Mouse (Mus musculus): ENCODE data around the gene Eif3d. TPM values are rescaled to one million over a fixed set of nuclear protein-coding genes. Genes with fewer than 3 reads are reported as not detected.

The Eif3d gene
- polyA plus RNA-seq, 1 experiment from 2014 or later = 249 TPM

DNA sequence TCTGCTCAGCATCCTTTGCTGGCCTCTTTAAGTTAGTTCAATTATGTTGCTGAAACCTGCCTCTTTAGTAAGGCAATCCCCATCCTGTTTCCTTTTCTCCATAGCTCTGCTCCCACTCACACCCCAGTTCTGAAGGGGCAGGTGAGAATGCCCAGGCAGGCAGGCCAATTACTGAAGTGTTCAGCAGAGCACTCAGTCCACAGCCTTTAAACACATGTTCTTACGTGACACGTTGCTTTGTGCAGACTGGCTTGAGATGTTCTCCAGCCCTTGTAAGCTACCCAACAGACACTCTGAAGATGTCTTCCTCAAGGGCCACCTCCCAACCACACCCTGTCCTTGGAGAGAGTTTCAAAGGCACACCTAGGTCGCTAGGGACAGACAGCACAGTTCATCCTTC lies 12.5 kb downstream of the Eif3d start:
- no peak overlapping the region for H3K4me3 ChIP-seq (ENCODE audit: low read depth, low read length)
- peaks cover 9% of the 10 kb centered on the region for H3K27me3 ChIP-seq (ENCODE audit: control insufficient read depth, insufficient read depth, low read length)
- no peaks in the 10 kb centered on the region for H3K9me3 ChIP-seq (ENCODE audit: control insufficient read depth, low read length)
- DNase-seq (ENCODE audit: low spot score) = no peak
- no peak overlapping the region for H3K27ac ChIP-seq (replicated peaks; ENCODE audit: low read depth, low read length)
- 59% methylated on average over 3 of the region's 3 CpGs for WGBS
- no peak overlapping the region for H3K9ac ChIP-seq (ENCODE audit: low read length)
- H3K4me1 ChIP-seq (ENCODE audit: control insufficient read depth, insufficient read depth, low read length) = peaks cover 9% of the 10 kb centered on the region
- no peak overlapping the region for H3K4me2 ChIP-seq (ENCODE audit: low read depth, severe bottlenecking)
- no peak for ATAC-seq (ENCODE audit: insufficient number of reproducible peaks, low FRiP score, low TSS enrichment, low read depth)
- peaks cover 38% of the 10 kb centered on the region for H3K36me3 ChIP-seq (ENCODE audit: control insufficient read depth, insufficient read depth, low read length)

DNA sequence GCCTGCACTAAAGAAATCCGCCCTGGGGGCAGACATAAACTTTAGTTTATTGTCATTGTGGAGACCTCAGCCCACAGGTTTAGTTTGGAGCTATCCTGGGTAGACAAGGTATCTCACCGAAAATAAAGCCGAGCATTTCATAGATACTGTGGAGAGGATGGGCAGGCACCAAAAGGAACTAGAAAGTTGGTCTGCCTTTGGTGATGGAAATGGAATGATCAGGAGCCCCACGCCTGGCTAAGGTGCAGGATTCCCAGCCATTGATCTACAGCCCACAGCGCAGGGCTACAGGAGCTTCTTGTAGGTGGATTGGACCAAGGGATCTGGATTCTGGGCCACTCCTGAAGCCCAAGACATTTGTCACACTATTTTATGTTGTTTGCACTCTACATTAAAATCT lies 13.0 kb downstream of the Eif3d start:
- no peak overlapping the region for H3K4me2 ChIP-seq (ENCODE audit: low read depth, severe bottlenecking)
- peaks cover 38% of the 10 kb centered on the region for H3K36me3 ChIP-seq (ENCODE audit: control insufficient read depth, insufficient read depth, low read length)

GRCm38 (mm10) chr15:77956404-77956901 lies 14.2 kb downstream of the Eif3d start, which contains the start of gene Foxred2:
TSS of gene Foxred2 (minus strand) at chr15:77956722.
- H3K36me3 ChIP-seq (ENCODE audit: control insufficient read depth, insufficient read depth, low read length) = peaks cover 29% of the 10 kb centered on the region
- DNase-seq (ENCODE audit: low spot score) = peak; percentile 87
- peak; percentile 87 for ATAC-seq (ENCODE audit: insufficient number of reproducible peaks, low FRiP score, low TSS enrichment, low read depth)
- peak within 1 kb of the TSS; percentile 35 for H3K9ac ChIP-seq (ENCODE audit: low read length)
- peaks cover 9% of the 10 kb centered on the region for H3K4me1 ChIP-seq (ENCODE audit: control insufficient read depth, insufficient read depth, low read length)
- 0% methylated on average over 39 of the region's 39 CpGs for WGBS
- H3K9me3 ChIP-seq (ENCODE audit: control insufficient read depth, low read length) = no peaks in the 10 kb centered on the region
- no peak within 1 kb of the TSS for H3K27ac ChIP-seq (replicated peaks; ENCODE audit: low read depth, low read length)
- peak within 1 kb of the TSS; percentile 41 for H3K4me3 ChIP-seq (ENCODE audit: low read depth, low read length)
- H3K27me3 ChIP-seq (ENCODE audit: control insufficient read depth, insufficient read depth, low read length) = peaks cover 9% of the 10 kb centered on the region
- H3K4me2 ChIP-seq (ENCODE audit: low read depth, severe bottlenecking) = peak within 1 kb of the TSS; percentile 72

More for the DNA sequence above, 13.0 kb downstream of the Eif3d start:
- peaks cover 9% of the 10 kb centered on the region for H3K4me1 ChIP-seq (ENCODE audit: control insufficient read depth, insufficient read depth, low read length)
- 44% methylated on average over 5 of the region's 5 CpGs for WGBS
- peaks cover 9% of the 10 kb centered on the region for H3K27me3 ChIP-seq (ENCODE audit: control insufficient read depth, insufficient read depth, low read length)
- DNase-seq (ENCODE audit: low spot score) (no peak), ATAC-seq (ENCODE audit: insufficient number of reproducible peaks, low FRiP score, low TSS enrichment, low read depth) (no peak)
- H3K4me3 ChIP-seq (ENCODE audit: low read depth, low read length) = no peak overlapping the region
- H3K27ac ChIP-seq (replicated peaks; ENCODE audit: low read depth, low read length) = no peak overlapping the region
- H3K9ac ChIP-seq (ENCODE audit: low read length) = no peak overlapping the region
- H3K9me3 ChIP-seq (ENCODE audit: control insufficient read depth, low read length) = no peaks in the 10 kb centered on the region

DNA sequence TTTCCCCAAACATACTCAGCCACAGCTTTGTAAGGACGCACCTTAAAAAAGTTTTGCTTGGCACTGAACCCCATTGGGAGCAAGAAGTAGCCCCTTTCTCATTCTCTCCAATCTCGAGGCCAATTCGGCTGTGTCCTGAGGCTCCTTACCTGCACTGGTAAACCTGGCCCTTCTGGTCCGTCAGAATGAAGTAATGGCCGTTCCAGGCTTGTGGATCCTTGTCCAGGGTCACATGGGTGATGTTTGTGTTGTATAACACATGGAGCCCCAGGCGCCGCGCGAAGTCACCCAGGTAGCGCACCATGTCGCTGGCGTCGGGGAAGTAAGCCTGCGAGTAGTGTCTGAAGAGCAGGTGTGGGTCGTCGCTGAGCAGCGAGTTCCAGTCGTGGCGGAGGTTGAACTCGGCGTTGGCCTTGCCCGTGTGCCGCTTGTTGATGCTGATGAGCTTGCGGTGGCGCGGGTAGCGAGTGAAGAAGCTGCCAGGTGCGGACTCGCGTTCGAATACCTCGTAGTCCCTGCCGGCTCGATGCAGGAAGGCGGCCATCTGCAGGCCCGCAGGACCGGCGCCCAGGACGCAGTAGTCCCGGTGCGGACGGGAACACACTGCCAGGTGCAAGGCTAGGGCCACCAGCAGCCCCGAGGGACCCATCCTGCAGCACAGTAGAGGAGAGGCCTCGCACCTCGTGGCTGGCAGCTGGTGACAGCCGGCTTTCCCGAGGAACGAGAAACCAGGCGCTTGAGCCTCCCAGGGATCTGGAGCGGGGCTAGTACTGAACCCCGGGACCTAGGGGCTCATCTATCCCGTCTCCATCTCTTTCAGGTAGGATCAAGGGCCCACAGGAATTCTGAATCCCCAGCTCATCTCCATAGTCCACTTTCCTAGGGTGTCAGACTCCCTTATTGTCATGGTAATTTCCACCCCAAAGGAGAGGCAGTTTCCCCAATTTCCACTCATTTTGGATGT lies 14.9 kb downstream of the Eif3d start:
- Histone ChIP-seq H3K9ac (ENCODE audit: low read length) (peak overlapping the region; percentile 35), H3K27me3 (ENCODE audit: control insufficient read depth, insufficient read depth, low read length) (peaks cover 9% of the 10 kb centered on the region), H3K4me2 (ENCODE audit: low read depth, severe bottlenecking) (peak overlapping the region; percentile 72), H3K36me3 (ENCODE audit: control insufficient read depth, insufficient read depth, low read length) (peaks cover 25% of the 10 kb centered on the region), H3K9me3 (ENCODE audit: control insufficient read depth, low read length) (no peaks in the 10 kb centered on the region), H3K27ac (replicated peaks; ENCODE audit: low read depth, low read length) (no peak overlapping the region), H3K4me1 (ENCODE audit: control insufficient read depth, insufficient read depth, low read length) (peaks cover 9% of the 10 kb centered on the region), H3K4me3 (ENCODE audit: low read depth, low read length) (peak overlapping the region; percentile 41)
- DNase-seq (ENCODE audit: low spot score) (peak; percentile 44), ATAC-seq (ENCODE audit: insufficient number of reproducible peaks, low FRiP score, low TSS enrichment, low read depth) (0 out of 2 replicates have a peak, but pooled peaks have one; percentile 46)
- WGBS = 8% methylated on average over 52 of the region's 52 CpGs

DNA sequence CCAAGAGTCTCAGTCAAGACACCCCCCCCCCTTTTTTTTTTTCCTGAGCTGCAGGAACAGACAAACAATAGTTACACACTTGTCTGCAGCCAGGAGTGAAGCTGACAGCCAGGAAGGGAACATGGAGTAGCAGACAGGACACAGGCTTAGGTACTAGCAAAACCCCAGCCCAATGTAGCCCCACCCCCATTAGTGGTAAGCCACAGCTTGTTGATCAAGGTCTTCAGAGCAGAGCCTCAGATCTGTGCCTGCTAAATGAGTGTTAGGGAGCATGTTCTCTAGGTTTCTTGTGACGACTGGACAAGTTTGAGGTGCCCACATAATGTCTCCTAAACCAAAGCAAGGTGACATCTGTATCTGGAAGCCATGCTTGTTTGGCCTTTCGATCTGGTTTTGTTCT lies 16.3 kb downstream of the Eif3d start:
- Histone ChIP-seq H3K9ac (ENCODE audit: low read length) (no peak overlapping the region), H3K36me3 (ENCODE audit: control insufficient read depth, insufficient read depth, low read length) (peaks cover 12% of the 10 kb centered on the region), H3K27me3 (ENCODE audit: control insufficient read depth, insufficient read depth, low read length) (peaks cover 9% of the 10 kb centered on the region), H3K4me1 (ENCODE audit: control insufficient read depth, insufficient read depth, low read length) (peaks cover 9% of the 10 kb centered on the region), H3K9me3 (ENCODE audit: control insufficient read depth, low read length) (no peaks in the 10 kb centered on the region), H3K4me3 (ENCODE audit: low read depth, low read length) (no peak overlapping the region), H3K4me2 (ENCODE audit: low read depth, severe bottlenecking) (no peak overlapping the region), H3K27ac (replicated peaks; ENCODE audit: low read depth, low read length) (no peak overlapping the region)
- DNase-seq (ENCODE audit: low spot score) (no peak), ATAC-seq (ENCODE audit: insufficient number of reproducible peaks, low FRiP score, low TSS enrichment, low read depth) (no peak)
- 80% methylated on average over 2 of the region's 2 CpGs for WGBS

- Histone ChIP-seq H3K4me1 (ENCODE audit: control insufficient read depth, insufficient read depth, low read length) (peaks cover 9% of the 10 kb centered on the region), H3K9ac (ENCODE audit: low read length) (no peak overlapping the region), H3K9me3 (ENCODE audit: control insufficient read depth, low read length) (no peaks in the 10 kb centered on the region), H3K4me3 (ENCODE audit: low read depth, low read length) (no peak overlapping the region), H3K36me3 (ENCODE audit: control insufficient read depth, insufficient read depth, low read length) (peaks cover 2% of the 10 kb centered on the region; the same call in 1 of the 2 replicates), H3K4me2 (ENCODE audit: low read depth, severe bottlenecking) (no peak overlapping the region), H3K27me3 (ENCODE audit: control insufficient read depth, insufficient read depth, low read length) (peaks cover 9% of the 10 kb centered on the region), H3K27ac (replicated peaks; ENCODE audit: low read depth, low read length) (no peak overlapping the region)
- ATAC-seq (ENCODE audit: insufficient number of reproducible peaks, low FRiP score, low TSS enrichment, low read depth) (no peak), DNase-seq (ENCODE audit: low spot score) (no peak)
- WGBS = 84% methylated on average over 3 of the region's 3 CpGs
These were observed 17.7 kb downstream of the Eif3d start for GRCm38 (mm10) chr15:77952921-77953320.

DNA sequence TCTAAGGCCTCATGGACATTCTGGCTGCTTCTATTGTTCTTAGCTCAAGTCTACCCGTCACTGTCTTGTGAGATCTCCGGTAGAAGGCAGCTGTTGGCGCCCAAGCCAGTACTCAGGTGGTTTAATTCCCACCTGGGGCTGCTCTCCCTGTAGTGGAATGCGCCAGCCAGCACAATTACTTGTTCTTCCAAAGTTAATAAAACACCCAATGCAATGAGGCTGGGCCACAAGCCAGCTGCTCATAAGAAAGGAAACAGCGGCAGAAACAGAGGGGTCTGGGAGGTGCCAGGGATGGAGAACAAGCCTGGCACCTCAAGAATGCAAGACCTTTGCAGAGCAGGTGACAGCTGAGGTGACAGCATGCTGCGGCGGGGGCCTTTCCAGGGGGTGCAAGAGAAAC lies 21.6 kb downstream of the Eif3d start:
- Histone ChIP-seq H3K9ac (ENCODE audit: low read length) (no peak overlapping the region), H3K4me3 (ENCODE audit: low read depth, low read length) (no peak overlapping the region), H3K36me3 (ENCODE audit: control insufficient read depth, insufficient read depth, low read length) (peaks cover 4% of the 10 kb centered on the region; the same call in 1 of the 2 replicates), H3K9me3 (ENCODE audit: control insufficient read depth, low read length) (no peaks in the 10 kb centered on the region), H3K4me1 (ENCODE audit: control insufficient read depth, insufficient read depth, low read length) (no peaks in the 10 kb centered on the region), H3K27me3 (ENCODE audit: control insufficient read depth, insufficient read depth, low read length) (no peaks in the 10 kb centered on the region), H3K4me2 (ENCODE audit: low read depth, severe bottlenecking) (no peak overlapping the region), H3K27ac (replicated peaks; ENCODE audit: low read depth, low read length) (no peak overlapping the region)
- ATAC-seq (ENCODE audit: insufficient number of reproducible peaks, low FRiP score, low TSS enrichment, low read depth) (no peak), DNase-seq (ENCODE audit: low spot score) (no peak)
- WGBS = 93% methylated on average over 7 of the region's 7 CpGs

DNA sequence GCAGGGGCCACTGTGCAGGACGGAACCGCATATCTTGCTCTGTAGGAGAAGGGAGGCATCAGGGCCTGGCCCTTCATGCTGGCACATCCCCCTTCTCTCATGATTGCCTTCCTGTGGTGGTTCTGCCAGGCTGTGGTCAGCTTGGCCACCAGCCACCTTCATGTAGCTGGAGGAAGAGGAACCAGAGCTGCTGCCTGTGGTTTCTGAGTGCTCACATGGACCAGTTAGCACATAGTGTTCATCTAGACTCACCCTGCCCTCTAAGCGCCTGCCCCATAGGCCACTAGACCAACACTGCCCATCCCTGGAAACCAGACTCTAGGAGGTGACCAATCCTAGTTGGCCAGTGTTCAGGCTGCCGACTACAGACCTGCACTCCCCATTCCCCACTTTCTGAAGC lies 24.9 kb downstream of the Eif3d start:
- no peak overlapping the region for H3K9ac ChIP-seq (ENCODE audit: low read length)
- 0 out of 2 replicates have a peak, but pooled peaks cover 2% of the 10 kb centered on the region for H3K36me3 ChIP-seq (ENCODE audit: control insufficient read depth, insufficient read depth, low read length)
- no peak overlapping the region for H3K4me3 ChIP-seq (ENCODE audit: low read depth, low read length)
- H3K4me1 ChIP-seq (ENCODE audit: control insufficient read depth, insufficient read depth, low read length) = no peaks in the 10 kb centered on the region
- H3K9me3 ChIP-seq (ENCODE audit: control insufficient read depth, low read length) = no peaks in the 10 kb centered on the region
- H3K27me3 ChIP-seq (ENCODE audit: control insufficient read depth, insufficient read depth, low read length) = no peaks in the 10 kb centered on the region
- H3K4me2 ChIP-seq (ENCODE audit: low read depth, severe bottlenecking) = no peak overlapping the region
- ATAC-seq (ENCODE audit: insufficient number of reproducible peaks, low FRiP score, low TSS enrichment, low read depth) (no peak), DNase-seq (ENCODE audit: low spot score) (no peak)
- 84% methylated on average over 4 of the region's 4 CpGs for WGBS
- no peak overlapping the region for H3K27ac ChIP-seq (replicated peaks; ENCODE audit: low read depth, low read length)

Data from limb, embryonic 11.5 days (tissue).